Mouse (Mus musculus) MEL (cell line): ENCODE measurements around the gene Cfhr1. TPM values are rescaled to one million over a fixed set of nuclear protein-coding genes. Genes with fewer than 3 reads are reported as not detected.

ENCODE experiments used
- DNase-seq: peaks from one replicate; pipeline ENCODE4 v3.0.0; 2011; ENCODE audit warnings: low read depth, low spot score
- H3K27ac ChIP-seq: 2 replicates; pipeline ENCODE4 v1.5.1; 2012; ENCODE audit warnings: low read depth, mild to moderate bottlenecking, control low read depth, low read length, moderate library complexity; ENCODE audit not compliant: control insufficient read depth
- H3K27me3 ChIP-seq, 2 experiments: fragments of 150-350 bp in 1 of 2; sonication (generic) in 1 of 2; 2 replicates each; pipeline ENCODE4 v1.6.1; 2012; ENCODE audit warnings: low read length in 2 of 2, mild to moderate bottlenecking in 2 of 2, improper control_type of control experiment in 1 of 2, moderate library complexity in 1 of 2; ENCODE audit not compliant: insufficient read depth in 2 of 2, control insufficient read depth in 1 of 2
- H3K36me3 ChIP-seq, 2 experiments: 2 replicates each; pipeline ENCODE4 v1.6.1; 2012 to 2014; ENCODE audit warnings: low read length in 2 of 2, improper control_type of control experiment in 1 of 2, inconsistent platforms in 1 of 2, mild to moderate bottlenecking in 1 of 2; ENCODE audit not compliant: insufficient read depth in 2 of 2, control insufficient read depth in 1 of 2
- H3K4me1 ChIP-seq, 2 experiments: fragments of 150-350 bp in 1 of 2; sonication (generic) in 1 of 2; 2 replicates each; pipeline ENCODE4 v1.6.1; 2012; ENCODE audit warnings: low read length in 2 of 2, improper control_type of control experiment in 1 of 2, mild to moderate bottlenecking in 1 of 2; ENCODE audit not compliant: insufficient read depth in 2 of 2, control insufficient read depth in 1 of 2
- H3K4me3 ChIP-seq, 2 experiments: fragments of 150-350 bp in 1 of 2; sonication (generic) in 1 of 2; 2 replicates each; pipeline ENCODE4 v1.5.1; 2012; ENCODE audit warnings: low read depth in 2 of 2, low read length in 2 of 2, mild to moderate bottlenecking in 2 of 2, moderate library complexity in 2 of 2, control low read depth in 1 of 2, improper control_type of control experiment in 1 of 2; ENCODE audit not compliant: control insufficient read depth in 1 of 2, insufficient read depth in 1 of 2
- H3K79me2 ChIP-seq: 2 replicates; pipeline ENCODE4 v1.6.1; 2012; ENCODE audit warnings: mild to moderate bottlenecking, low read length, moderate library complexity; ENCODE audit not compliant: control insufficient read depth, poor library complexity, insufficient read depth
- H3K9ac ChIP-seq: 2 replicates; pipeline ENCODE4 v1.6.1; 2012; ENCODE audit warnings: low read depth, mild to moderate bottlenecking, control low read depth, low read length, moderate library complexity; ENCODE audit not compliant: control insufficient read depth, poor library complexity, severe bottlenecking
- H3K9me3 ChIP-seq: fragments of 150-350 bp; sonication (generic); replicated peaks from 2 replicates; pipeline ENCODE4 v1.6.1; 2012; ENCODE audit warnings: mild to moderate bottlenecking, low read length, improper control_type of control experiment, moderate library complexity; ENCODE audit not compliant: insufficient read depth
- CHD2 ChIP-seq: IDR thresholded peaks from 2 replicates; pipeline ENCODE4 v1.6.1; 2011; ENCODE audit warnings: low read length, improper control_type of control experiment
- CTCF ChIP-seq, 3 experiments: IDR thresholded peaks in 2 of 3; conservative IDR thresholded peaks in 1 of 3; 2 replicates each; pipeline ENCODE4 v1.5.1; 2011 to 2012; ENCODE audit warnings: low read length in 3 of 3, low read depth in 2 of 3, mild to moderate bottlenecking in 2 of 3, improper control_type of control experiment in 1 of 3, inconsistent platforms in 1 of 3, mixed read lengths in 1 of 3, moderate library complexity in 1 of 3; ENCODE audit not compliant: control insufficient read depth in 1 of 3, insufficient read depth in 1 of 3, poor library complexity in 1 of 3, severe bottlenecking in 1 of 3
- E2F4 ChIP-seq: IDR thresholded peaks from 2 replicates; pipeline ENCODE4 v1.6.1; 2011; ENCODE audit warnings: low read depth, low read length, improper control_type of control experiment, borderline replicate concordance
- ETS1 ChIP-seq: IDR thresholded peaks from 2 replicates; pipeline ENCODE4 v1.6.1; 2012; ENCODE audit warnings: low read depth, mild to moderate bottlenecking, inconsistent platforms, low read length, improper control_type of control experiment, moderate library complexity
- GABPA ChIP-seq: IDR thresholded peaks from 2 replicates; pipeline ENCODE4 v1.6.1; 2012; ENCODE audit warnings: low read depth, mild to moderate bottlenecking, inconsistent platforms, low read length, improper control_type of control experiment, moderate library complexity
- GATA1 ChIP-seq: IDR thresholded peaks from 2 replicates; pipeline ENCODE4 v1.6.1; 2011; ENCODE audit warnings: low read depth, low read length, improper control_type of control experiment
- HCFC1 ChIP-seq: IDR thresholded peaks from 2 replicates; pipeline ENCODE4 v1.6.1; 2012; ENCODE audit warnings: low read depth, mild to moderate bottlenecking, inconsistent platforms, low read length, improper control_type of control experiment, moderate library complexity
- MAFK ChIP-seq: IDR thresholded peaks from 2 replicates; pipeline ENCODE4 v1.6.1; 2011; ENCODE audit warnings: low read depth, mild to moderate bottlenecking, low read length, improper control_type of control experiment, borderline replicate concordance
- MAX ChIP-seq: IDR thresholded peaks from 2 replicates; pipeline ENCODE4 v1.6.1; 2011; ENCODE audit warnings: low read length, improper control_type of control experiment
- MXI1 ChIP-seq: IDR thresholded peaks from 2 replicates; pipeline ENCODE4 v1.6.1; 2011; ENCODE audit warnings: mild to moderate bottlenecking, low read depth, low read length, improper control_type of control experiment
- MYC ChIP-seq: IDR thresholded peaks from 2 replicates; pipeline ENCODE4 v1.6.1; 2011; ENCODE audit warnings: low read depth, mild to moderate bottlenecking, low read length, improper control_type of control experiment, moderate library complexity
- NELFE ChIP-seq: IDR thresholded peaks from 2 replicates; pipeline ENCODE4 v1.6.1; 2011; ENCODE audit warnings: low read depth, low read length, improper control_type of control experiment
- NRF1 ChIP-seq: IDR thresholded peaks from 2 replicates; pipeline ENCODE4 v1.6.1; 2014; ENCODE audit warnings: low read depth, mild to moderate bottlenecking, inconsistent platforms, low read length, improper control_type of control experiment, moderate library complexity; ENCODE audit not compliant: poor library complexity, insufficient read depth, severe bottlenecking
- POLR2A ChIP-seq, 2 experiments: IDR thresholded peaks; 2 replicates each; pipeline ENCODE4 v1.6.1; 2011 to 2012; ENCODE audit warnings: low read length in 2 of 2, mild to moderate bottlenecking in 2 of 2, control low read depth in 1 of 2, improper control_type of control experiment in 1 of 2, low read depth in 1 of 2, moderate library complexity in 1 of 2; ENCODE audit not compliant: control insufficient read depth in 1 of 2, insufficient read depth in 1 of 2, poor library complexity in 1 of 2
- POLR2AphosphoS2 ChIP-seq: IDR thresholded peaks from 2 replicates; pipeline ENCODE4 v1.6.1; 2011; ENCODE audit warnings: low read length, improper control_type of control experiment
- RAD21 ChIP-seq: IDR thresholded peaks from 2 replicates; pipeline ENCODE4 v1.6.1; 2011; ENCODE audit warnings: mild to moderate bottlenecking, low read depth, low read length, improper control_type of control experiment
- SIN3A ChIP-seq: IDR thresholded peaks from 2 replicates; pipeline ENCODE4 v1.6.1; 2012; ENCODE audit warnings: low read length, improper control_type of control experiment, inconsistent platforms
- TAL1 ChIP-seq: IDR thresholded peaks from 2 replicates; pipeline ENCODE4 v1.6.1; 2012; ENCODE audit warnings: mild to moderate bottlenecking, inconsistent platforms, low read length, moderate library complexity, mixed read lengths
- TBP ChIP-seq: IDR thresholded peaks from 2 replicates; pipeline ENCODE4 v1.8.0; 2011; ENCODE audit warnings: low read depth, low read length, improper control_type of control experiment
- TCF12 ChIP-seq: IDR thresholded peaks from 2 replicates; pipeline ENCODE4 v1.6.1; 2014; ENCODE audit warnings: low read depth, mild to moderate bottlenecking, inconsistent platforms, low read length, improper control_type of control experiment, moderate library complexity
- UBTF ChIP-seq: IDR thresholded peaks from 2 replicates; pipeline ENCODE4 v1.6.1; 2012; ENCODE audit warnings: low read depth, mild to moderate bottlenecking, inconsistent platforms, low read length, improper control_type of control experiment, moderate library complexity, borderline replicate concordance; ENCODE audit not compliant: insufficient read depth
- ZMIZ1 ChIP-seq: IDR thresholded peaks from 2 replicates; pipeline ENCODE4 v1.6.1; 2012; ENCODE audit warnings: low read depth, mild to moderate bottlenecking, inconsistent platforms, low read length, improper control_type of control experiment, moderate library complexity
- polyA plus RNA-seq, 2 experiments: library from polyadenylated mRNA; stranded (reverse) in 1 of 2; unstranded in 1 of 2; fragments of >175 nt in 1 of 2; fragments of >200 nt in 1 of 2; gene quantifications; 2 replicates each; pipeline versions ENCODE4 v1.2.1 to v1.2.4; 2012; ENCODE audit warnings: low replicate concordance in 2 of 2, low read depth in 1 of 2; ENCODE audit not compliant: insufficient read length in 2 of 2, insufficient read depth in 1 of 2, missing spikeins in 1 of 2
- total RNA-seq: library from RNA; depleted of rRNA; stranded (reverse); fragments of 300-350 nt; gene quantifications from 2 replicates; pipeline ENCODE4 v1.2.3, GENCODE M21; 2012; rRNA removed

Cfhr1 gene
- total RNA-seq (not detected in 2 replicates), polyA plus RNA-seq (not detected)

DNA sequence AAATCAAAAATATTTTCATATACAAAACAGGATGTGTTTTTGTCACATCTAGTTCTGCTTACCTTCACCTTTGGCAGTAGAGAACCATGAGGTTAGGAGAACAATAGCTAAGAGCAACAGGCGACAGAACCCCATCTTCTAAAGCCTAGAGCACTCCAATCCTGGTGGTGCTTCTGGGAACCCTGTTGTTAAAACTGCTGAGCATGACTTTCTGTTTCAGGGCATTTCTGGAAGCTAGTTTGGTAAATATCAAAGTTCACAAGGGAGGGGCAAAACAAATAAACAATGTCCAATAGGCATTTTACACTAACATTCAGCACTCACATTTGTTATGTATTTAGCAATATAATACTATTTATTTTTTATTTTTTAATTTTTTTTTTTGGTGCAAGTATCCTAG lies at the start of gene Cfhr1:
TSS of gene Cfhr1 (minus strand) at position 249 of the 400 bp plus-strand sequence.
- Histone ChIP-seq H3K4me3 (no peak within 1 kb of the TSS), H3K9me3 (no peaks in the 10 kb centered on the region), H3K4me1 (no peaks in the 10 kb centered on the region), H3K79me2 (no peaks in the 10 kb centered on the region), H3K27me3 (no peaks in the 10 kb centered on the region), H3K9ac (no peak within 1 kb of the TSS), H3K36me3 (peaks cover 0 to 5% of the 10 kb centered on the region in 2 experiments; a peak in 2 of 4 replicates), H3K27ac (no peak within 1 kb of the TSS)
- no peak for DNase-seq
- TF ChIP-seq TAL1 (no peak), POLR2A (IDR thresholded peaks at IDR 0.05; ENCODE audit: control insufficient read depth in 1 of 2, insufficient read depth in 1 of 2, low read depth in 1 of 2, low read length in 2 of 2, poor library complexity in 1 of 2) (no peak), SIN3A (no peak), GABPA (no peak), MAX (no peak), TBP (no peak), POLR2AphosphoS2 (no peak), CTCF (IDR thresholded peaks at IDR 0.05 in 2 of 3, conservative IDR thresholded peaks at IDR 0.05 in 1 of 3; ENCODE audit: control insufficient read depth in 1 of 3, insufficient read depth in 1 of 3, low read depth in 2 of 3, low read length in 3 of 3, poor library complexity in 1 of 3, severe bottlenecking in 1 of 3) (no peak), RAD21 (no peak)

GRCm38 (mm10) chr1:139551311-139551710 lies 8.8 kb downstream of the Cfhr1 start:
- Histone ChIP-seq H3K4me3 (no peak overlapping the region), H3K4me1 (no peaks in the 10 kb centered on the region), H3K27me3 (no peaks in the 10 kb centered on the region), H3K36me3 (no peaks in the 10 kb centered on the region), H3K9me3 (no peaks in the 10 kb centered on the region), H3K27ac (no peak overlapping the region), H3K79me2 (no peaks in the 10 kb centered on the region), H3K9ac (no peak overlapping the region)
- TF ChIP-seq MYC (no peak), CTCF (IDR thresholded peaks at IDR 0.05 in 2 of 3, conservative IDR thresholded peaks at IDR 0.05 in 1 of 3; ENCODE audit: control insufficient read depth in 1 of 3, insufficient read depth in 1 of 3, low read depth in 2 of 3, low read length in 3 of 3, poor library complexity in 1 of 3, severe bottlenecking in 1 of 3) (no peak), HCFC1 (no peak), RAD21 (no peak), SIN3A (no peak), MAX (no peak), ETS1 (no peak), UBTF (no peak), TCF12 (no peak), E2F4 (no peak)
- no peak for DNase-seq

DNA sequence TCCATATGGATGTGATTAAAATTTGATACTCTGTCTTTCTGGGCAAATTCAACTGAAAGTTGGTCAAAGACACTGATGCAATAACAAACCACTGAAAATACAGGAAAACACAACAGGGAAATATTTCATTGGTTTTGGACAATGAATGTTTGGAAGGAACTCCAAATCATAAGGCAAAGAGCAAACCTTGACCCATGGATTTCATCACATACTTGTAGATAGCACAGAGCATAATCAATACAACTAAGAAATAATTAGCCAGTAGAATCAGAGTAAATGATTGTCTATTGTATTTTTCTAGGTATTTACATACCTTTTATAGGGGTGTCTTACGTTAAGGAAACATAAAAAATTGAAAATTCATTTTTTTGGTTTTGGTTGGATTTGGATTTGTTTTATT lies 11.5 kb downstream of the Cfhr1 start:
- Histone ChIP-seq H3K4me1 (no peaks in the 10 kb centered on the region), H3K9ac (no peak overlapping the region), H3K27ac (no peak overlapping the region), H3K36me3 (no peaks in the 10 kb centered on the region), H3K79me2 (no peaks in the 10 kb centered on the region), H3K27me3 (no peaks in the 10 kb centered on the region), H3K9me3 (no peaks in the 10 kb centered on the region), H3K4me3 (no peak overlapping the region)
- TF ChIP-seq CHD2 (no peak), GATA1 (no peak), E2F4 (no peak), POLR2AphosphoS2 (no peak), MAFK (no peak), MAX (no peak), MXI1 (no peak), NRF1 (no peak), SIN3A (no peak), GABPA (no peak), NELFE (no peak), ZMIZ1 (no peak)
- DNase-seq, result no peak
